22 mouse cellular contexts compared by ENCODE assay signal in genomic region chr2:11738794-11739193, GRCm38 (mm10). TPM values are rescaled to one million over a fixed set of nuclear protein-coding genes. Genes with fewer than 3 reads are reported as not detected.
DNase-seq lines count a peak whose midpoint lies in the region; ATAC-seq lines count a peak whose summit lies in the region.
"Had no signal": no experiment of that assay in that cellular context is flagged by ENCODE, and none has a peak within 500 bp of the region (broad histone marks: within the 10 kb centered on the region; RNA-seq: fewer than 3 reads in every experiment).

No protein-coding gene starts in this region.

- no peak overlapping the region for H3K9ac ChIP-seq in embryonic facial prominence, embryonic 14.5 days (ENCODE audit: low read depth, low read length)
- no peak overlapping the region for H3K9ac ChIP-seq in intestine, embryonic 14.5 days (ENCODE audit: low read length)
- H3K9ac ChIP-seq in intestine, embryonic 15.5 days, result no peak overlapping the region
- no peak overlapping the region for H3K9ac ChIP-seq in midbrain, embryonic 15.5 days
- H3K9ac ChIP-seq in midbrain, embryonic 14.5 days (replicated peaks; ENCODE audit: low read length), result no peak overlapping the region
- no peak overlapping the region for H3K9ac ChIP-seq in neural tube, embryonic 14.5 days (replicated peaks; ENCODE audit: low read depth, low read length)
- H3K9ac ChIP-seq: embryonic facial prominence, embryonic 13.5 days; liver, embryonic 14.5 days; neural tube, embryonic 13.5 days; stomach, embryonic 15.5 days had no signal

- 0 out of 2 replicates have a peak, but pooled peaks have one; percentile 33 for ATAC-seq in embryonic facial prominence, embryonic 14.5 days (ENCODE audit: low read depth)
- 0 out of 2 replicates have a peak, but pooled peaks have one; percentile 30 for ATAC-seq in intestine, embryonic 14.5 days (replicated peaks; ENCODE audit: low FRiP score, low TSS enrichment, low read depth)
- ATAC-seq in intestine, embryonic 15.5 days, result no peak
- peak; percentile 34; the same call in 1 of the 2 replicates for ATAC-seq in midbrain, embryonic 15.5 days (replicated peaks)
- no peak for ATAC-seq in midbrain, embryonic 14.5 days (ENCODE audit: low FRiP score, low TSS enrichment)
- peak; percentile 48; the same call in 1 of the 2 replicates for ATAC-seq in neural tube, embryonic 14.5 days (ENCODE audit: low read depth)
- ATAC-seq: Patski had no signal

- no peaks in the 10 kb centered on the region for H3K9me3 ChIP-seq in embryonic facial prominence, embryonic 14.5 days (ENCODE audit: control insufficient read depth, low read length)
- no peaks in the 10 kb centered on the region for H3K9me3 ChIP-seq in embryonic facial prominence, embryonic 10.5 days
- no peaks in the 10 kb centered on the region for H3K9me3 ChIP-seq in intestine, embryonic 14.5 days (ENCODE audit: control insufficient read depth, low read length)
- no peaks in the 10 kb centered on the region for H3K9me3 ChIP-seq in intestine, embryonic 15.5 days
- H3K9me3 ChIP-seq in midbrain, embryonic 15.5 days, result no peaks in the 10 kb centered on the region
- H3K9me3 ChIP-seq in midbrain, embryonic 14.5 days (ENCODE audit: control insufficient read depth, low read length), result no peaks in the 10 kb centered on the region
- no peaks in the 10 kb centered on the region for H3K9me3 ChIP-seq in neural tube, embryonic 14.5 days (ENCODE audit: control insufficient read depth, low read length)
- H3K9me3 ChIP-seq: embryonic facial prominence, embryonic 13.5 days; neural tube, embryonic 13.5 days; stomach, embryonic 15.5 days had no signal

- H3K4me1 ChIP-seq in embryonic facial prominence, embryonic 14.5 days (ENCODE audit: control insufficient read depth, insufficient read depth, low read length), result no peaks in the 10 kb centered on the region
- H3K4me1 ChIP-seq in embryonic facial prominence, embryonic 10.5 days, result no peaks in the 10 kb centered on the region
- no peaks in the 10 kb centered on the region for H3K4me1 ChIP-seq in intestine, embryonic 14.5 days (replicated peaks; ENCODE audit: control insufficient read depth, insufficient read depth, low read length)
- H3K4me1 ChIP-seq in intestine, embryonic 15.5 days (replicated peaks), result no peaks in the 10 kb centered on the region
- no peaks in the 10 kb centered on the region for H3K4me1 ChIP-seq in midbrain, embryonic 15.5 days
- no peaks in the 10 kb centered on the region for H3K4me1 ChIP-seq in midbrain, embryonic 14.5 days (ENCODE audit: control insufficient read depth, insufficient read depth, low read length)
- H3K4me1 ChIP-seq in neural tube, embryonic 14.5 days (ENCODE audit: control insufficient read depth, insufficient read depth, low read length), result no peaks in the 10 kb centered on the region
- H3K4me1 ChIP-seq: embryonic facial prominence, embryonic 13.5 days; neural tube, embryonic 13.5 days; stomach, embryonic 15.5 days had no signal

- 88% methylated on average over 3 of the region's 3 CpGs for WGBS in embryonic facial prominence, embryonic 14.5 days
- 94% methylated on average over 3 of the region's 3 CpGs for WGBS in embryonic facial prominence, embryonic 10.5 days
- WGBS in intestine, embryonic 14.5 days, result 85% methylated on average over 3 of the region's 3 CpGs
- WGBS in intestine, embryonic 15.5 days, result 84% methylated on average over 3 of the region's 3 CpGs
- 85% methylated on average over 3 of the region's 3 CpGs for WGBS in midbrain, embryonic 15.5 days
- 88% methylated on average over 3 of the region's 3 CpGs for WGBS in midbrain, embryonic 14.5 days
- WGBS in neural tube, embryonic 14.5 days, result 88% methylated on average over 3 of the region's 3 CpGs

- no peaks in the 10 kb centered on the region for H3K27me3 ChIP-seq in embryonic facial prominence, embryonic 14.5 days (replicated peaks; ENCODE audit: control insufficient read depth, insufficient read depth, low read length)
- H3K27me3 ChIP-seq in embryonic facial prominence, embryonic 10.5 days (replicated peaks; ENCODE audit: low read depth, poor library complexity, severe bottlenecking), result no peaks in the 10 kb centered on the region
- H3K27me3 ChIP-seq in intestine, embryonic 14.5 days (replicated peaks; ENCODE audit: control insufficient read depth, insufficient read depth, low read length), result no peaks in the 10 kb centered on the region
- H3K27me3 ChIP-seq in intestine, embryonic 15.5 days (replicated peaks), result no peaks in the 10 kb centered on the region
- H3K27me3 ChIP-seq in midbrain, embryonic 15.5 days (replicated peaks), result no peaks in the 10 kb centered on the region
- H3K27me3 ChIP-seq in midbrain, embryonic 14.5 days (ENCODE audit: control insufficient read depth, insufficient read depth, low read length), result no peaks in the 10 kb centered on the region
- H3K27me3 ChIP-seq in neural tube, embryonic 14.5 days (ENCODE audit: control insufficient read depth, insufficient read depth, low read length), result no peaks in the 10 kb centered on the region
- H3K27me3 ChIP-seq: embryonic facial prominence, embryonic 13.5 days; neural tube, embryonic 13.5 days; Patski; stomach, embryonic 15.5 days had no signal

- peaks cover 41% of the 10 kb centered on the region for H3K36me3 ChIP-seq in embryonic facial prominence, embryonic 14.5 days (ENCODE audit: control insufficient read depth, insufficient read depth, low read length)
- peaks cover 55% of the 10 kb centered on the region for H3K36me3 ChIP-seq in embryonic facial prominence, embryonic 10.5 days (replicated peaks)
- peaks cover 38% of the 10 kb centered on the region for H3K36me3 ChIP-seq in intestine, embryonic 14.5 days (ENCODE audit: control insufficient read depth, insufficient read depth, low read length)
- peaks cover 19% of the 10 kb centered on the region for H3K36me3 ChIP-seq in intestine, embryonic 15.5 days
- H3K36me3 ChIP-seq in midbrain, embryonic 15.5 days (replicated peaks), result peaks cover 34% of the 10 kb centered on the region
- peaks cover 49% of the 10 kb centered on the region for H3K36me3 ChIP-seq in midbrain, embryonic 14.5 days (ENCODE audit: control insufficient read depth, insufficient read depth, low read length)
- peaks cover 33% of the 10 kb centered on the region for H3K36me3 ChIP-seq in neural tube, embryonic 14.5 days (ENCODE audit: control insufficient read depth, insufficient read depth, low read length)

- H3K27ac ChIP-seq in embryonic facial prominence, embryonic 14.5 days (replicated peaks; ENCODE audit: low read depth, low read length), result no peak overlapping the region
- H3K27ac ChIP-seq in embryonic facial prominence, embryonic 10.5 days (replicated peaks), result no peak overlapping the region
- H3K27ac ChIP-seq in intestine, embryonic 14.5 days (ENCODE audit: low read depth), result no peak overlapping the region
- no peak overlapping the region for H3K27ac ChIP-seq in intestine, embryonic 15.5 days
- H3K27ac ChIP-seq in midbrain, embryonic 15.5 days, result no peak overlapping the region
- H3K27ac ChIP-seq in midbrain, embryonic 14.5 days (replicated peaks; ENCODE audit: low read depth, low read length), result no peak overlapping the region
- H3K27ac ChIP-seq in neural tube, embryonic 14.5 days (ENCODE audit: low read depth, low read length), result no peak overlapping the region
- H3K27ac ChIP-seq: embryonic facial prominence, embryonic 13.5 days; heart, adult 2 months; liver, embryonic 14.5 days; neural tube, embryonic 13.5 days; stomach, embryonic 15.5 days had no signal

- H3K4me3 ChIP-seq in embryonic facial prominence, embryonic 14.5 days (ENCODE audit: low read depth, low read length), result no peak overlapping the region
- H3K4me3 ChIP-seq in embryonic facial prominence, embryonic 10.5 days, result no peak overlapping the region
- no peak overlapping the region for H3K4me3 ChIP-seq in intestine, embryonic 14.5 days (ENCODE audit: low read depth, low read length)
- no peak overlapping the region for H3K4me3 ChIP-seq in intestine, embryonic 15.5 days (replicated peaks)
- H3K4me3 ChIP-seq in midbrain, embryonic 15.5 days, result no peak overlapping the region
- no peak overlapping the region for H3K4me3 ChIP-seq in midbrain, embryonic 14.5 days (replicated peaks; ENCODE audit: low read depth, low read length)
- H3K4me3 ChIP-seq in neural tube, embryonic 14.5 days (ENCODE audit: low read depth, low read length), result no peak overlapping the region
- H3K4me3 ChIP-seq: embryonic facial prominence, embryonic 13.5 days; heart, adult 2 months; neural tube, embryonic 13.5 days; stomach, embryonic 15.5 days had no signal

- no peak for DNase-seq in embryonic facial prominence, embryonic 14.5 days (ENCODE audit: low spot score)
- DNase-seq in embryonic facial prominence, embryonic 10.5 days (ENCODE audit: low spot score), result no peak
- DNase-seq in intestine, embryonic 14.5 days (ENCODE audit: low spot score), result no peak
- DNase-seq in midbrain, embryonic 14.5 days, result no peak
- no peak for DNase-seq in cerebellum, adult 9-11 months
- DNase-seq: adrenal gland, postnatal 10 days; cerebellum, postnatal 10 days; gastrocnemius, postnatal 25 days; heart, adult 2 months; heart, postnatal 4 days; kidney, adult 8-10 months; kidney, postnatal 4 days; layer of hippocampus, adult 9-11 months; spleen, adult 18-20 months had no signal

- H3K4me2 ChIP-seq in embryonic facial prominence, embryonic 14.5 days (ENCODE audit: low read depth, low read length), result no peak overlapping the region
- no peak overlapping the region for H3K4me2 ChIP-seq in intestine, embryonic 14.5 days (ENCODE audit: low read length)
- no peak overlapping the region for H3K4me2 ChIP-seq in intestine, embryonic 15.5 days (replicated peaks)
- H3K4me2 ChIP-seq in midbrain, embryonic 15.5 days, result no peak overlapping the region
- no peak overlapping the region for H3K4me2 ChIP-seq in midbrain, embryonic 14.5 days (ENCODE audit: low read length)
- H3K4me2 ChIP-seq in neural tube, embryonic 14.5 days (ENCODE audit: low read depth, low read length), result no peak overlapping the region
- H3K4me2 ChIP-seq: embryonic facial prominence, embryonic 13.5 days; neural tube, embryonic 13.5 days; stomach, embryonic 15.5 days had no signal

RNA-seq across cellular contexts. Expression of gene Il15ra, which starts 33.7 kb away (rescaled TPM):
- polyA plus RNA-seq in embryonic facial prominence, embryonic 14.5 days (2014; fragmentation: Nextera tagmentation; extraction: Ambion mirVana), result 3.2 and 3.5 TPM in 2 replicates
- polyA plus RNA-seq in embryonic facial prominence, embryonic 10.5 days (2016; fragmentation: Nextera tagmentation; extraction: Ambion mirVana), result 0.41 and 0.57 TPM in 2 replicates
- 1.3 and 1.6 TPM in 2 replicates for polyA plus RNA-seq in intestine, embryonic 14.5 days (2014; fragmentation: Nextera tagmentation; extraction: Ambion mirVana)
- 2.1 and 2.6 TPM in 2 replicates for polyA plus RNA-seq in intestine, embryonic 15.5 days (2015; fragmentation: Nextera tagmentation; extraction: Ambion mirVana)
- polyA plus RNA-seq in midbrain, embryonic 15.5 days (2015; fragmentation: Nextera tagmentation; extraction: Ambion mirVana), result 0.59 and 1.3 TPM in 2 replicates
- polyA plus RNA-seq in midbrain, embryonic 14.5 days (2014; fragmentation: Nextera tagmentation; extraction: Ambion mirVana), result 0.62 and 0.64 TPM in 2 replicates
- 0.79 and 1.1 TPM in 2 replicates for polyA plus RNA-seq in neural tube, embryonic 14.5 days (2014; fragmentation: Nextera tagmentation; extraction: Ambion mirVana)

RNA-seq across cellular contexts. Expression of gene Fbh1, which starts 38.6 kb away (rescaled TPM):
- polyA plus RNA-seq in embryonic facial prominence, embryonic 14.5 days (2014; fragmentation: Nextera tagmentation; extraction: Ambion mirVana), result 136 and 147 TPM in 2 replicates
- 114 and 115 TPM in 2 replicates for polyA plus RNA-seq in embryonic facial prominence, embryonic 10.5 days (2016; fragmentation: Nextera tagmentation; extraction: Ambion mirVana)
- 125 and 136 TPM in 2 replicates for polyA plus RNA-seq in intestine, embryonic 14.5 days (2014; fragmentation: Nextera tagmentation; extraction: Ambion mirVana)
- 108 and 110 TPM in 2 replicates for polyA plus RNA-seq in intestine, embryonic 15.5 days (2015; fragmentation: Nextera tagmentation; extraction: Ambion mirVana)
- 133 TPM in 2 replicates for polyA plus RNA-seq in midbrain, embryonic 15.5 days (2015; fragmentation: Nextera tagmentation; extraction: Ambion mirVana)
- 117 and 153 TPM in 2 replicates for polyA plus RNA-seq in midbrain, embryonic 14.5 days (2014; fragmentation: Nextera tagmentation; extraction: Ambion mirVana)
- 125 and 146 TPM in 2 replicates for polyA plus RNA-seq in neural tube, embryonic 14.5 days (2014; fragmentation: Nextera tagmentation; extraction: Ambion mirVana)

RNA-seq across cellular contexts. Expression of gene Ankrd16, which starts 38.9 kb away (rescaled TPM):
- polyA plus RNA-seq in embryonic facial prominence, embryonic 14.5 days (2014; fragmentation: Nextera tagmentation; extraction: Ambion mirVana), result 22.0 and 24.5 TPM in 2 replicates
- polyA plus RNA-seq in embryonic facial prominence, embryonic 10.5 days (2016; fragmentation: Nextera tagmentation; extraction: Ambion mirVana), result 47.2 and 51.6 TPM in 2 replicates
- 27.0 and 29.0 TPM in 2 replicates for polyA plus RNA-seq in intestine, embryonic 14.5 days (2014; fragmentation: Nextera tagmentation; extraction: Ambion mirVana)
- polyA plus RNA-seq in intestine, embryonic 15.5 days (2015; fragmentation: Nextera tagmentation; extraction: Ambion mirVana), result 36.9 and 39.2 TPM in 2 replicates
- 49.3 and 55.4 TPM in 2 replicates for polyA plus RNA-seq in midbrain, embryonic 15.5 days (2015; fragmentation: Nextera tagmentation; extraction: Ambion mirVana)
- polyA plus RNA-seq in midbrain, embryonic 14.5 days (2014; fragmentation: Nextera tagmentation; extraction: Ambion mirVana), result 31.7 and 41.4 TPM in 2 replicates
- polyA plus RNA-seq in neural tube, embryonic 14.5 days (2014; fragmentation: Nextera tagmentation; extraction: Ambion mirVana), result 39.3 and 39.4 TPM in 2 replicates

Comparison
In these comparisons a context has a peak if more than half of its experiments do, and no peak if none do; other contexts are left out.
1. ATAC-seq: peak in embryonic facial prominence, embryonic 14.5 days (single experiment), intestine, embryonic 14.5 days (single experiment), midbrain, embryonic 15.5 days (single experiment) and neural tube, embryonic 14.5 days (single experiment); none in intestine, embryonic 15.5 days (single experiment) and midbrain, embryonic 14.5 days (single experiment).